Mouse (Mus musculus) hindbrain, embryonic 14.5 days (tissue): Measurements from ENCODE around the gene Pdzd2. TPM values are rescaled to one million over a fixed set of nuclear protein-coding genes. Genes with fewer than 3 reads are reported as not detected.

Source experiments
- ATAC-seq: fragments of 200-750 bp; cut with Nextera tagmentation; 2 replicates; pipeline ENCODE4 v1.8.0; 2017; ENCODE audit warnings: moderate number of reproducible peaks, mild to moderate bottlenecking, moderate TSS enrichment, moderate library complexity; ENCODE audit not compliant: low FRiP score
- DNase-seq: peaks from one replicate; pipeline ENCODE4 v3.0.0-alpha.2; 2015; ENCODE audit warnings: low spot score
- H3K27ac ChIP-seq: fragments of 300-500 bp; sonication (generic); 2 replicates; pipeline ENCODE4 v1.5.1; 2014; ENCODE audit warnings: mild to moderate bottlenecking, moderate library complexity
- H3K27me3 ChIP-seq: fragments of 300-500 bp; sonication (generic); 2 replicates; pipeline ENCODE4 v1.6.1; 2014; ENCODE audit warnings: mild to moderate bottlenecking, low read length, mixed read lengths; ENCODE audit not compliant: control insufficient read depth, insufficient read depth
- H3K36me3 ChIP-seq: fragments of 300-500 bp; sonication (generic); replicated peaks from 2 replicates; pipeline ENCODE4 v1.6.1; 2014; ENCODE audit not compliant: control insufficient read depth, insufficient read depth
- H3K4me1 ChIP-seq: fragments of 300-500 bp; sonication (generic); replicated peaks from 2 replicates; pipeline ENCODE4 v1.6.1; 2014; ENCODE audit warnings: antibody characterized with exemption, low read length, mixed read lengths; ENCODE audit not compliant: control insufficient read depth, insufficient read depth
- H3K4me2 ChIP-seq: fragments of 300-500 bp; sonication (generic); replicated peaks from 2 replicates; pipeline ENCODE4 v1.6.1; 2014; ENCODE audit warnings: mild to moderate bottlenecking, moderate library complexity
- H3K4me3 ChIP-seq: fragments of 300-500 bp; sonication (generic); replicated peaks from 2 replicates; pipeline ENCODE4 v1.5.1; 2014; ENCODE audit warnings: mild to moderate bottlenecking, low read length
- H3K9ac ChIP-seq: fragments of 300-500 bp; sonication (generic); 2 replicates; pipeline ENCODE4 v1.6.1; 2014
- H3K9me3 ChIP-seq: fragments of 300-500 bp; sonication (generic); 2 replicates; pipeline ENCODE4 v1.6.1; 2016; ENCODE audit warnings: low read length; ENCODE audit not compliant: control insufficient read depth
- WGBS: fragments of 180-500 bp; shearing (Covaris S2); extraction: QIAGEN DNeasy Blood & Tissue Kit; methylation state at CpG from one replicate; pipeline ENCODE4 v1.1.7; 2014; 5-methylcytosine and 5-hydroxymethylcytosine counted together
- polyA plus RNA-seq: library from polyadenylated mRNA; unstranded; fragments of >200 nt; fragmentation: Nextera tagmentation; extraction: Ambion mirVana; gene quantifications from 2 replicates; pipeline ENCODE4 v1.2.1, GENCODE M21; 2014

Gene Pdzd2
- polyA plus RNA-seq, 1 experiment from 2014 or later, result 15.5 TPM

GRCm38 (mm10) chr15:12346916-12347315, 392.8 kb downstream of the Pdzd2 start:
- Histone ChIP-seq H3K4me1 (no peaks in the 10 kb centered on the region), H3K36me3 (peaks cover 33% of the 10 kb centered on the region), H3K9me3 (no peaks in the 10 kb centered on the region), H3K4me3 (no peak overlapping the region), H3K27ac (no peak overlapping the region), H3K4me2 (no peak overlapping the region), H3K27me3 (no peaks in the 10 kb centered on the region), H3K9ac (no peak overlapping the region)
- ATAC-seq, result no peak
- 92% methylated on average over 3 of the region's 3 CpGs for WGBS
- no peak for DNase-seq

- H3K4me1 ChIP-seq, result peaks cover 2% of the 10 kb centered on the region; the same call in 1 of the 2 replicates
- no peaks in the 10 kb centered on the region for H3K27me3 ChIP-seq
- H3K9ac ChIP-seq, result no peak overlapping the region
- WGBS, result 11% methylated on average over 4 of the region's 4 CpGs
- no peak overlapping the region for H3K4me3 ChIP-seq
- no peak overlapping the region for H3K4me2 ChIP-seq
- H3K36me3 ChIP-seq, result peaks cover 28% of the 10 kb centered on the region
- H3K9me3 ChIP-seq, result no peaks in the 10 kb centered on the region
- peak; percentile 57; the same call in 1 of the 2 replicates for ATAC-seq
- no peak overlapping the region for H3K27ac ChIP-seq
- DNase-seq, result no peak
Measured at GRCm38 (mm10) chr15:12341401-12341758, 398.3 kb downstream of the Pdzd2 start.

- Histone ChIP-seq H3K4me1 (peaks cover 6% of the 10 kb centered on the region; the same call in 1 of the 2 replicates), H3K4me3 (no peak overlapping the region), H3K4me2 (no peak overlapping the region), H3K9ac (no peak overlapping the region), H3K27me3 (no peaks in the 10 kb centered on the region), H3K36me3 (peaks cover 28% of the 10 kb centered on the region), H3K9me3 (no peaks in the 10 kb centered on the region), H3K27ac (no peak overlapping the region)
- 37% methylated on average over 5 of the region's 5 CpGs for WGBS
- DNase-seq (no peak), ATAC-seq (no peak)
Measured at GRCm38 (mm10) chr15:12340536-12341400, 399.0 kb downstream of the Pdzd2 start.

GRCm38 (mm10) chr15:12337779-12338137, 402.0 kb downstream of the Pdzd2 start:
- Histone ChIP-seq H3K9me3 (no peaks in the 10 kb centered on the region), H3K4me3 (no peak overlapping the region), H3K9ac (no peak overlapping the region), H3K4me1 (peaks cover 8% of the 10 kb centered on the region; the same call in 1 of the 2 replicates), H3K27ac (no peak overlapping the region), H3K4me2 (no peak overlapping the region), H3K36me3 (peaks cover 5% of the 10 kb centered on the region; the same call in 1 of the 2 replicates), H3K27me3 (no peaks in the 10 kb centered on the region)
- WGBS, result 80% methylated on average over 3 of the region's 3 CpGs
- ATAC-seq (no peak), DNase-seq (no peak)

- Histone ChIP-seq H3K9me3 (no peaks in the 10 kb centered on the region), H3K36me3 (0 out of 2 replicates have a peak, but pooled peaks cover 2% of the 10 kb centered on the region), H3K4me1 (peaks cover 8% of the 10 kb centered on the region; the same call in 1 of the 2 replicates), H3K27ac (no peak overlapping the region), H3K4me3 (no peak overlapping the region), H3K9ac (no peak overlapping the region), H3K4me2 (no peak overlapping the region), H3K27me3 (no peaks in the 10 kb centered on the region)
- ATAC-seq (no peak), DNase-seq (no peak)
- 91% methylated on average over 4 of the region's 4 CpGs for WGBS
Measured at GRCm38 (mm10) chr15:12337030-12337778, 402.5 kb downstream of the Pdzd2 start.

- Histone ChIP-seq H3K27me3 (no peaks in the 10 kb centered on the region), H3K4me2 (no peak overlapping the region), H3K27ac (no peak overlapping the region), H3K9me3 (no peaks in the 10 kb centered on the region), H3K36me3 (no peaks in the 10 kb centered on the region), H3K9ac (no peak overlapping the region), H3K4me1 (peaks cover 14% of the 10 kb centered on the region; the same call in 1 of the 2 replicates), H3K4me3 (no peak overlapping the region)
- ATAC-seq (no peak), DNase-seq (no peak)
- WGBS, result 84% methylated on average over 4 of the region's 4 CpGs
Measured at GRCm38 (mm10) chr15:12334381-12334780, 405.3 kb downstream of the Pdzd2 start.

- no peaks in the 10 kb centered on the region for H3K9me3 ChIP-seq
- H3K4me3 ChIP-seq, result no peak overlapping the region
- no peaks in the 10 kb centered on the region for H3K27me3 ChIP-seq
- H3K9ac ChIP-seq, result no peak overlapping the region
- DNase-seq, result no peak
- no peaks in the 10 kb centered on the region for H3K36me3 ChIP-seq
- H3K27ac ChIP-seq, result no peak overlapping the region
- 73% methylated on average over 1 of the region's 1 CpGs for WGBS
- H3K4me1 ChIP-seq, result peaks cover 16% of the 10 kb centered on the region; the same call in 1 of the 2 replicates
- H3K4me2 ChIP-seq, result no peak overlapping the region
- no peak for ATAC-seq
Measured at GRCm38 (mm10) chr15:12331300-12331699, 408.4 kb downstream of the Pdzd2 start.

GRCm38 (mm10) chr15:12330892-12331291, 408.8 kb downstream of the Pdzd2 start:
- H3K4me3 ChIP-seq, result no peak overlapping the region
- no peaks in the 10 kb centered on the region for H3K27me3 ChIP-seq
- ATAC-seq (no peak), DNase-seq (no peak)
- no peak overlapping the region for H3K27ac ChIP-seq
- no peaks in the 10 kb centered on the region for H3K9me3 ChIP-seq
- no peak overlapping the region for H3K4me2 ChIP-seq
- peaks cover 15% of the 10 kb centered on the region for H3K4me1 ChIP-seq
- no peak overlapping the region for H3K9ac ChIP-seq
- H3K36me3 ChIP-seq, result no peaks in the 10 kb centered on the region

GRCm38 (mm10) chr15:12330389-12330788, 409.3 kb downstream of the Pdzd2 start:
- Histone ChIP-seq H3K9ac (no peak overlapping the region), H3K9me3 (no peaks in the 10 kb centered on the region), H3K27ac (no peak overlapping the region), H3K4me1 (peaks cover 17% of the 10 kb centered on the region), H3K36me3 (no peaks in the 10 kb centered on the region), H3K27me3 (no peaks in the 10 kb centered on the region), H3K4me2 (no peak overlapping the region), H3K4me3 (no peak overlapping the region)
- no peak for DNase-seq
- 79% methylated on average over 3 of the region's 3 CpGs for WGBS
- ATAC-seq, result no peak
